Mouse (Mus musculus) lung, adult 2 months (tissue): ENCODE data around the gene Tmem121. TPM values are rescaled to one million over a fixed set of nuclear protein-coding genes. Genes with fewer than 3 reads are reported as not detected.
"Not testable (repeated sequence)": the region's sequence is repeated elsewhere in the genome, so short reads cannot be mapped to it uniquely, and the experiment has no call there.

Experiments used
- DNase-seq: peaks from one replicate; pipeline ENCODE4 v3.0.0; 2022
- H3K4me1 ChIP-seq: fragments of 200-500 bp; 2 replicates; pipeline ENCODE4 v1.6.1; 2011; ENCODE audit warnings: low read length; ENCODE audit not compliant: control insufficient read depth, insufficient read depth
- H3K4me3 ChIP-seq: fragments of 200-500 bp; replicated peaks from 2 replicates; pipeline ENCODE3; 2011; ENCODE audit warnings: low read depth, mild to moderate bottlenecking, control low read depth, low read length; ENCODE audit errors: extremely low read depth
- CTCF ChIP-seq: fragments of 200-500 bp; IDR thresholded peaks from 2 replicates; pipeline ENCODE4 v1.5.1; 2011; ENCODE audit warnings: mild to moderate bottlenecking, low read length, control low read depth; ENCODE audit not compliant: insufficient read depth
- POLR2A ChIP-seq: fragments of 200-500 bp; IDR thresholded peaks from 2 replicates; pipeline ENCODE4 v1.6.1; 2011; ENCODE audit warnings: low read depth, mild to moderate bottlenecking, control low read depth, low read length, borderline replicate concordance; ENCODE audit errors: extremely low read depth
- WGBS: fragments of 180-500 bp; shearing (Covaris S2); methylation state at CpG from one replicate; pipeline ENCODE4 v1.1.7; 2018; 5-methylcytosine and 5-hydroxymethylcytosine counted together
- polyA plus RNA-seq: library from polyadenylated mRNA; depleted of rRNA; stranded (reverse); fragments of >200 nt; gene quantifications from 2 replicates; pipeline ENCODE4 v1.2.3, GENCODE M21; 2012; rRNA removed

The Tmem121 gene
- polyA plus RNA-seq, 1 experiment = 0.52 TPM

DNA sequence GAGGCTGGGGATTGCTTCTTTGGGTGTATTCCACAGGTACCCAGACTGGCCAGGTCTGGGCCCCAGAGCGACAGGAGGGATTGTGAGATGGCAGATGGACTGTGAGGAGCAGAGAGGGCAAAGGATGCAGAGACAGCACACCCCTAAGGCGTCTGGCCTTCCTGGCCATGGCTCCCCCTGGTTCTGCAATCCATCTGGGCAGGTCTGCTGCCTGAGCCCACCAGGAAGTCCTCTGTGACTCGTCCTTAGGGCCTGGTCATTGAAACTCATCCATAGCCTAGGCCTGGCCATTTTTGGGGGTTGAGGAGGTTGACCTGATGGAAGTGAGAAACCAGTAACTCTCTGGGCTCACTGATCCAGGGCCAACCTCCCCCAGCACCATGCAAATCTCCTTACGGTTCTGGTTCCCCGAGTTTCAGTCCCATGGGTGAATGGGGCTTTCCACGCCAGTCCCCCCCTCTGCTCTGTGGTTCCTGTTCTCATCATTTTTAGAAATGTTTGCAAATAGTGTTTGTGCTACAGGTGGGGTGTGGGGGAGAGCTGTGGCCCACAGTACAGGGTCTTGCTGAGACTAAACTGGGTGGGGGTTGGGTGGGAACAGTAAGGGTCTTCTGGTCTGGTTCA is 42.4 kb downstream of the Tmem121 start:
- WGBS = 66% methylated on average over 6 of the region's 6 CpGs
- no peak for DNase-seq
- H3K4me3 ChIP-seq = no peak overlapping the region
- TF ChIP-seq POLR2A (no peak), CTCF (no peak)
- H3K4me1 ChIP-seq = no peaks in the 10 kb centered on the region

DNA sequence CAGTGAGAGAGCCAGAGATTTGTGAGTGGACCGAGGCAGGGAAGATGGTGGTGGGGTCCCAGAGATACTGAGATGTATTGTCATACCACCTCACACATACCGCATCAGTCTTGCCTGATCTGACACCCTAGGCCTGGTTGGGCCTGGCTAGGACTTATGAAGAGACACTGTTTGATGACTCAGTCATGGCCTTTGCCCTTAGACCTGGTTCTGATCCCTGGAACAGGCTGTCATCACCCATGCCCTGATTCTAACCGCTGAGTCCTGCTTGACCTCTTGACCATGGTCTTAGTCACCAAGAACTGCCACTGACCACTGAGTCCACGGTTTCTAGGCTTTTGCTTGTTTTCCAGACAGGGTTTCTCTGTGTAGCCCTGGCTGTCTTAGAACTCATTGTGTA is 45.0 kb downstream of the Tmem121 start:
- no peak for DNase-seq
- H3K4me1 ChIP-seq = no peaks in the 10 kb centered on the region
- no peak for TF ChIP-seq POLR2A
- TF ChIP-seq CTCF = no peak
- WGBS = 81% methylated on average over 4 of the region's 4 CpGs
- no peak overlapping the region for H3K4me3 ChIP-seq

DNA sequence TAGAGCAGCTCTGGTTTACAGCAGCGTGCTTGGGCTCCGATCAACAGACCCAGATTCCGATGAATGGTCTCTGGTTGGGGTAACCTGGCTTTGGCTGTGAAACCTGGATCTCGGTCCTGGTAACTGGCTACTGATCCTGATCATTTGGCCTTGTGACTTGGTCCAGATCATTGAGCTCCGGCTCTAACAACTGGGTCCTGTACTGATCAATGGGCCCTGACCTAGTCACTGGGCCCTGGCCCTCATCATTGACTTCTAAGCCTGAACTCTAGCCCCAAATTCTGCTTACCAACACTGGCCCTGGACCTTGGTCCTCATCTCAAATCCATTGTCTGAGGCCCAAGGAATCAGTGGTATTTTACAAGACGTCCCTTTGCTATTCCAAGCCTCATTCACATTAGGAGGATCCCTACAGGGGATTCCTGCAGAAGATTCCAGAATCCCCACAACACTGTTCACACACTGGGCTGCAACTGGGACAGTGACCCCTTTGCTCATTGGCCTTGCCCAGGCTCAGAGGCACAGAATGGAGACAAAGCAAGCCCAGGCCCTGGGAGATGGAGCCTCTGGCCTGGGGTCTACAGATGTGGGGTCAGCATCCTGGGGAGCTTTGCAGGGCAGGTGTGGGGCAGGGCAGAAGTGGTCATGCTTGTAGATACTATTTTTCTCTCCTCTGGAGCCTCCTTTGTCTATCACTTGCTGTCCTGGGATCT is 46.0 kb downstream of the Tmem121 start:
- not testable (repeated sequence) for H3K4me1 ChIP-seq, H3K4me3 ChIP-seq, DNase-seq
- WGBS = 82% methylated on average over 6 of the region's 6 CpGs

DNA sequence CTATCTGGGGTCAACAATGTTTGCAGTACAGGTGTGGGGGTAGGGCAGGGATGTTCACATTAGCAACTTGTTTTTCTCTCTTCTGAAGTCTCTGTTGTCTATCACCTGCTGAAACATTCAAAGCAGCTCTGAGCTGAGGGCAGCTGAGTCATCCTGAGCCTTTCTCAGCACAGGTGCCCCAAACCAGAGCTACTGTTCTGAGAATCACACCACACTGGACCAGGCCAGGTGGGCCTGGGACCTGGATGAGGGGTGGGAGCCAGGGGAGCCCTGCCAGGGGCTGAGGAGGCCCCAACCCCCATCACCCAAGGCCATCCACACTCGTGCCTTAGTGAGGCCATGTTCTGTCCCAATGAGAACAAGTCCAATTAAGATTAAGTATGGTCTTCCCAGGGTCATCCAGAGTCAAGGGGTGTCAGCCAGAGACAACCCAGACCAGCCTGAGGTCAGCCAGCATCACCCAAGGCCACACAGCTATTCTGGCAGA is 46.6 kb downstream of the Tmem121 start:
- not testable (repeated sequence) for H3K4me3 ChIP-seq, H3K4me1 ChIP-seq, DNase-seq
- 33% methylated on average over 1 of the region's 1 CpGs for WGBS

Other genes starting within 250 kb of the Tmem121 start
- 43.4 and 47.4 TPM in 2 replicates for gene Nudt14, start 243.8 kb upstream of the Tmem121 start, polyA plus RNA-seq
- gene Btbd6, start 209.4 kb upstream of the Tmem121 start, polyA plus RNA-seq = 48.4 and 72.3 TPM in 2 replicates
- 83.3 and 131 TPM in 2 replicates for gene Brf1, start 185.2 kb upstream of the Tmem121 start, polyA plus RNA-seq
- 51.8 and 54.8 TPM in 2 replicates for gene Pacs2, start 171.4 kb upstream of the Tmem121 start, polyA plus RNA-seq
- gene Tex22, start 111.4 kb upstream of the Tmem121 start, polyA plus RNA-seq = 0.24 and 0.31 TPM in 2 replicates
- 77.4 and 85.3 TPM in 2 replicates for gene Mta1, start 87.7 kb upstream of the Tmem121 start, polyA plus RNA-seq
- 1,334 and 1,488 TPM in 2 replicates for gene Crip2, start 45.7 kb upstream of the Tmem121 start, polyA plus RNA-seq
- 746 and 1,492 TPM in 2 replicates for gene Crip1, start 39.6 kb upstream of the Tmem121 start, polyA plus RNA-seq
- 2.9 and 4.2 TPM in 2 replicates for gene Tedc1, start 29.5 kb upstream of the Tmem121 start, polyA plus RNA-seq